Mouse (Mus musculus) brain, embryonic 18.5 days (tissue): Measurements from ENCODE around the gene Vcp.
A peak's percentile ranks its signal among the peaks of the same experiment; 100 is the strongest.

Experiments used
- DNase-seq: peaks from one replicate; pipeline ENCODE4 v3.0.0-alpha.2; 2012; ENCODE audit warnings: low read depth, low spot score

Gene Vcp

GRCm38 (mm10) chr4:42973868-42974267 lies 26.4 kb downstream of the Vcp start:
- DNase-seq: no peak

- DNase-seq: no peak
Measured at GRCm38 (mm10) chr4:42972952-42973351, 27.4 kb downstream of the Vcp start.

- DNase-seq: no peak
Measured at GRCm38 (mm10) chr4:42969304-42969703, 31.0 kb downstream of the Vcp start, which contains the start of gene 1700022I11Rik. TSS of gene 1700022I11Rik (plus strand) at chr4:42969604.

GRCm38 (mm10) chr4:42965039-42965719 lies 35.1 kb downstream of the Vcp start:
- DNase-seq: no peak

- DNase-seq: no peak
Measured at GRCm38 (mm10) chr4:42963480-42963879, 36.8 kb downstream of the Vcp start.

- no peak for DNase-seq
Measured at GRCm38 (mm10) chr4:42961592-42961991, 38.7 kb downstream of the Vcp start.

GRCm38 (mm10) chr4:42959382-42959781 lies 40.9 kb downstream of the Vcp start:
- no peak for DNase-seq

- DNase-seq: no peak
Measured at GRCm38 (mm10) chr4:42958942-42959341, 41.4 kb downstream of the Vcp start.

GRCm38 (mm10) chr4:42957979-42958378 lies 42.3 kb downstream of the Vcp start:
- DNase-seq: no peak

GRCm38 (mm10) chr4:42957306-42957705 lies 43.0 kb downstream of the Vcp start:
- DNase-seq: no peak

- no peak for DNase-seq
Measured at GRCm38 (mm10) chr4:42956581-42956980, 43.7 kb downstream of the Vcp start.

- no peak for DNase-seq
Measured at GRCm38 (mm10) chr4:42955200-42955599, 45.1 kb downstream of the Vcp start.

GRCm38 (mm10) chr4:42954297-42954696 lies 46.0 kb downstream of the Vcp start:
- DNase-seq: no peak

GRCm38 (mm10) chr4:42953435-42954094 lies 46.7 kb downstream of the Vcp start:
- no peak for DNase-seq

GRCm38 (mm10) chr4:42952563-42952962 lies 47.7 kb downstream of the Vcp start:
- no peak for DNase-seq

- no peak for DNase-seq
Measured at GRCm38 (mm10) chr4:42951206-42952195, 48.8 kb downstream of the Vcp start.

GRCm38 (mm10) chr4:42950065-42950558 lies 50.2 kb downstream of the Vcp start:
- DNase-seq: peak; percentile 79

- DNase-seq: peak; percentile 98
Measured at GRCm38 (mm10) chr4:42949676-42950051, 50.6 kb downstream of the Vcp start, which contains the start of gene Dnajb5. TSS of gene Dnajb5 (plus strand) at chr4:42949814.

- DNase-seq: no peak
Measured at GRCm38 (mm10) chr4:42949051-42949675, 51.1 kb downstream of the Vcp start.

- DNase-seq: no peak
Measured at GRCm38 (mm10) chr4:42948527-42948926, 51.8 kb downstream of the Vcp start.

- peak; percentile 92 for DNase-seq
Measured at GRCm38 (mm10) chr4:42946733-42947290, 53.5 kb downstream of the Vcp start.
